Mouse (Mus musculus): ENCODE data around the gene Plbd1. TPM values are rescaled to one million over a fixed set of nuclear protein-coding genes. Genes with fewer than 3 reads are reported as not detected.

Plbd1 gene
- total RNA-seq (2014; rRNA removed) (0.19 TPM in 1 of 2 replicates, not detected in the other), polyA plus RNA-seq (2015; fragmentation: Nextera tagmentation; extraction: Ambion mirVana) (0.26 and 0.40 TPM in 2 replicates)

DNA sequence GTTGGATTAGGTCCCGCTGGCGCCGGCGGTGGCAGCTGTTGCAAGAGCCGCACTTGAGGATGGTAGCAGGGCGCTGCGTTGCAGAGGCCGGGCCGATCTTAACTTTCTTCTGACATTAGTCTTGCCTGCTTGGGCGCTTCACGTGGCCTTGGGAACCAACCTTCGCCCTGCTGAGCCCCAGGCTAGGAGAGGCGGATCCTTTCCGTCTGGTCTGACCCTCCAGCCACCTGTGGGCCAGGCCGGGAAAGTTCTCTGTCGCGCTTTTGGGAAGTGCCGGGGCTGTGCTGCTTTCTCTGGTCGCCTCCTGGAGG lies at the start of gene Plbd1:
Plbd1 (minus strand) TSS at position 223 of the 311 bp plus-strand sequence.
- WGBS = 5% methylated on average over 19 of the region's 19 CpGs
- Histone ChIP-seq H3K27me3 (ENCODE audit: insufficient read depth, low read length) (peaks cover 14% of the 10 kb centered on the region), H3K4me1 (ENCODE audit: insufficient read depth) (no peaks in the 10 kb centered on the region), H3K36me3 (ENCODE audit: insufficient read depth) (no peaks in the 10 kb centered on the region), H3K9ac (no peak within 1 kb of the TSS), H3K9me3 (ENCODE audit: low read length) (no peaks in the 10 kb centered on the region), H3K27ac (ENCODE audit: low read depth, low read length) (no peak within 1 kb of the TSS), H3K4me2 (ENCODE audit: low read depth) (peak within 1 kb of the TSS; percentile 34), H3K4me3 (ENCODE audit: low read depth, low read length) (peak within 1 kb of the TSS; percentile 16)
- DNase-seq (no peak), ATAC-seq (0 out of 2 replicates have a peak, but pooled peaks have one; percentile 40)
- no peak for TF ChIP-seq CTCF (IDR thresholded peaks at IDR 0.05; ENCODE audit: low read depth)

DNA sequence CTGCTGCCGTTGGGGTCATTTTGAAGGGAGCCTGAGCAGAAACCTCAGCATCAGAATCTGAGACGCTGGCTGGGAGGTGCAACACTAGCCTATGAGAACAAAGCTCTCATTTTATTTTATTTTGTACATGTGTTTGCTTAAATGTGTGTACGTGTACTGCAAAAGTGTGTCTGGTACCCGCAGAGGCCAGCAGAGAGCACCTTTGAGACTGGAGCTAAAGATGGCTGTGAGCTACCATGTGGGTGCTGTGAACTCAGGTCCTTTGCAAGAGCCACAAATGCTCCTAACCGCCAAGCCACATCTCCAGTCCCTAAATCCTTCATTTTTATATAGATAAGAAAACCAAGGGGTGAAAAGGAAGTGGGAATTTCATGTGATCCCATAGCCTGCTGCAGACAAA lies 48.7 kb upstream of the Plbd1 start:
- Histone ChIP-seq H3K4me2 (ENCODE audit: low read depth) (no peak overlapping the region), H3K9me3 (ENCODE audit: low read length) (no peaks in the 10 kb centered on the region), H3K36me3 (ENCODE audit: insufficient read depth) (no peaks in the 10 kb centered on the region), H3K4me3 (ENCODE audit: low read depth, low read length) (no peak overlapping the region), H3K27ac (ENCODE audit: low read depth, low read length) (no peak overlapping the region), H3K4me1 (ENCODE audit: insufficient read depth) (no peaks in the 10 kb centered on the region), H3K9ac (no peak overlapping the region), H3K27me3 (ENCODE audit: insufficient read depth, low read length) (no peaks in the 10 kb centered on the region)
- ATAC-seq = no peak
- WGBS = 94% methylated on average over 5 of the region's 5 CpGs
- no peak for DNase-seq
- no peak for TF ChIP-seq CTCF (IDR thresholded peaks at IDR 0.05; ENCODE audit: low read depth)

DNA sequence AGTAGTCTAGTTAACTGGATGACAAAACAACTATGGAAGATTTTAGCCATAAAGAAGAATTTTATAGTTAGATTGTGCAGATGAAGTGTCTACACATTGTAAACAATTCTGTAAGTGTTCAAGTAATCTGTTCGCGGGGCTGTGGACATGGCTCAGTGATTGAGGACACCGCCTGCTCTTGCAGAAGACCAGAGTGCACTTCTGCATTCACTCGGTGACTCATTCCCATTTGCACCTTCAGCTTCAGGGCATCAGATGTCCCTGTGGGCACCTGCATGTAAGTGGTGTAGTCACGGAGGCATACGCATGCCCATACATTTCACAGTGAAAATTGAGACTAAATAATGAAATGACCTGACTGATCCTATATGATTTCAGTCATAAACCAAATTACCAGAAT lies 46.9 kb upstream of the Plbd1 start:
- ATAC-seq (no peak), DNase-seq (no peak)
- no peaks in the 10 kb centered on the region for H3K4me1 ChIP-seq (ENCODE audit: insufficient read depth)
- WGBS = 96% methylated on average over 6 of the region's 6 CpGs
- no peak overlapping the region for H3K4me3 ChIP-seq (ENCODE audit: low read depth, low read length)
- H3K27ac ChIP-seq (ENCODE audit: low read depth, low read length) = no peak overlapping the region
- TF ChIP-seq CTCF (IDR thresholded peaks at IDR 0.05; ENCODE audit: low read depth) = no peak
- no peaks in the 10 kb centered on the region for H3K9me3 ChIP-seq (ENCODE audit: low read length)
- H3K9ac ChIP-seq = no peak overlapping the region
- no peak overlapping the region for H3K4me2 ChIP-seq (ENCODE audit: low read depth)
- no peaks in the 10 kb centered on the region for H3K27me3 ChIP-seq (ENCODE audit: insufficient read depth, low read length)
- H3K36me3 ChIP-seq (ENCODE audit: insufficient read depth) = no peaks in the 10 kb centered on the region

DNA sequence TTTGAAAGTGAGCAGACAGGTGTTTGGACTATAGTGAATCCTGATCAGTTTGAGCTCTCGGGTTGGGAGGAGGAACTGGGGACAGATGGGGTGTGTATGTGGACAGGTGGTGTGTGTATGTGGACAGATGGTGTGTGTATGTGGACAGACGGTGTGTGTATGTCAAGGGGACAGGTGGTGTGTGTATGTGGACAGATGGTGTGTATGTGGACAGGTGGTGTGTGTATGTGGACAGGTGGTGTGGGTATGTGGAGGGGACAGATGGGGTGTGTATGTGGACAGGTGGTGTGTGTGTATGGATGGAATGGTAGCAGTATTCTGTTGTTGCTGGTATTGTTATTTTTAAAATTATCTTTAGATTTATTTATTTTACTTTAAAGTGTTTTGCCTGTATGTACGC lies 40.1 kb upstream of the Plbd1 start:
- Histone ChIP-seq H3K27ac (ENCODE audit: low read depth, low read length) (no peak overlapping the region), H3K27me3 (ENCODE audit: insufficient read depth, low read length) (no peaks in the 10 kb centered on the region), H3K9me3 (ENCODE audit: low read length) (no peaks in the 10 kb centered on the region), H3K4me3 (ENCODE audit: low read depth, low read length) (no peak overlapping the region), H3K4me2 (ENCODE audit: low read depth) (no peak overlapping the region), H3K9ac (no peak overlapping the region), H3K4me1 (ENCODE audit: insufficient read depth) (no peaks in the 10 kb centered on the region), H3K36me3 (ENCODE audit: insufficient read depth) (no peaks in the 10 kb centered on the region)
- DNase-seq (no peak), ATAC-seq (no peak)
- no peak for TF ChIP-seq CTCF (IDR thresholded peaks at IDR 0.05; ENCODE audit: low read depth)
- WGBS = 86% methylated on average over 3 of the region's 3 CpGs

DNA sequence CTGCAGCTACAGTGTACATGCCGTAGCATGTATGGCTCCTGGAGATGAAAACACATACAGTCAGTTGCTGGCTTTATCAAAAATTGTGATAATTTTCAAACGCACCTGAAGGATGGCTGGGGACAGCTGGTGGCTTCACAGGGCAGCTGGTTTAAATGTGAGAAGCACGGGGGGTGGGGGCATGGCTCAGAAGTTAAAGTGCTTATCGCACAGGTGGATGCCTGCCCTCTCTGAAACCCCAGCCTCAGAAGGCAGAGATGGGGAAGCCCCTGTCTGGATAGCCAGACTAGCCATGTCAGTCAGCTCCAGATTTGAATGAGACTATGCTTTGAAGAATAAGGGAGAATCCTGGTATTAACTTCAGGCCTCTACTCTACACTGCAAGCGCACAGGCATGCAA lies 39.5 kb upstream of the Plbd1 start:
- TF ChIP-seq CTCF (IDR thresholded peaks at IDR 0.05; ENCODE audit: low read depth) = no peak
- DNase-seq (no peak), ATAC-seq (no peak)
- H3K4me1 ChIP-seq (ENCODE audit: insufficient read depth) = no peaks in the 10 kb centered on the region
- H3K4me2 ChIP-seq (ENCODE audit: low read depth) = no peak overlapping the region
- H3K9me3 ChIP-seq (ENCODE audit: low read length) = no peaks in the 10 kb centered on the region
- H3K27me3 ChIP-seq (ENCODE audit: insufficient read depth, low read length) = no peaks in the 10 kb centered on the region
- no peaks in the 10 kb centered on the region for H3K36me3 ChIP-seq (ENCODE audit: insufficient read depth)
- WGBS = 92% methylated on average over 5 of the region's 5 CpGs
- H3K4me3 ChIP-seq (ENCODE audit: low read depth, low read length) = no peak overlapping the region
- no peak overlapping the region for H3K9ac ChIP-seq
- no peak overlapping the region for H3K27ac ChIP-seq (ENCODE audit: low read depth, low read length)

DNA sequence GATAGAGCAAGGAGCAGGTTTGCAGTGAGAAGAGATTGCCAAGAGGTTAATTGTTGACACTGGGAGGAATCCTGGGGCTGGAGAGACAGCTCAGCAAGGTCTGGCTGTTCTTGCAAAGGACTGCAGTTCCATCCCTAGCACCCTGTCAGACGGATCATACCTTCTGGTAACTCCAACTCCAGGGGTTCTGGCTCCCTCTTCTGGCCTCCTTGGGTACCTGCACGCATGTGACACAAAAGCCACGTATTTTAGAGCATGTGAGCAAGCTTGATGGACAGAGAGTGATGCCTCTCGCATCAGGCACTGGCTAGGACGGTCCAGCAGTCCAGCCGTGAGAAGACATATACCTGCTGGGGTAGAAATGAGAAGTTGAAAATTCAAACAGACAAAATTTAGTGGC lies 29.6 kb upstream of the Plbd1 start:
- H3K9me3 ChIP-seq (ENCODE audit: low read length) = no peaks in the 10 kb centered on the region
- no peak overlapping the region for H3K4me2 ChIP-seq (ENCODE audit: low read depth)
- H3K27ac ChIP-seq (ENCODE audit: low read depth, low read length) = no peak overlapping the region
- H3K27me3 ChIP-seq (ENCODE audit: insufficient read depth, low read length) = no peaks in the 10 kb centered on the region
- H3K9ac ChIP-seq = no peak overlapping the region
- DNase-seq (no peak), ATAC-seq (no peak)
- H3K36me3 ChIP-seq (ENCODE audit: insufficient read depth) = no peaks in the 10 kb centered on the region
- 93% methylated on average over 6 of the region's 6 CpGs for WGBS
- no peak for TF ChIP-seq CTCF (IDR thresholded peaks at IDR 0.05; ENCODE audit: low read depth)
- H3K4me1 ChIP-seq (ENCODE audit: insufficient read depth) = no peaks in the 10 kb centered on the region
- no peak overlapping the region for H3K4me3 ChIP-seq (ENCODE audit: low read depth, low read length)

DNA sequence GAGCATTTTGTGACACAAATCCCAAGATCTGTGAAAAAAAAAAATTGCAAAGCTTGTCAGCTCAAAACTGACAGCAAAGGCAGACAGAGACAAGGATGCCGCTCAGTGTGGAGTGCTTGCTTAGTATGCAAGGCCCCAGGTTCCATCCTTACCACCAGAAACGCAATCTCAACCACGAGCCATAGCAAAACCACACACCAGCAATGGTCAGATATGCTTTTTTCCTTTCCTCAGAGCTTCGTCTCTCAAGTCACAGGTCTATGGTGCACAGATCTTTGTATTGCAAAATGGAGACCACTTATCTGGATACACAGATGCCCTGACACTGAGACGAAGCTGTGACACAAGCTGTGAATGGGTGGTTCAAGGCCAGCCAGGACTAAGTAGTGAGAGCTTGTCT lies 28.8 kb upstream of the Plbd1 start:
- WGBS = 78% methylated on average over 5 of the region's 5 CpGs
- no peak overlapping the region for H3K9ac ChIP-seq
- H3K4me1 ChIP-seq (ENCODE audit: insufficient read depth) = no peaks in the 10 kb centered on the region
- no peaks in the 10 kb centered on the region for H3K27me3 ChIP-seq (ENCODE audit: insufficient read depth, low read length)
- no peaks in the 10 kb centered on the region for H3K36me3 ChIP-seq (ENCODE audit: insufficient read depth)
- DNase-seq (no peak), ATAC-seq (no peak)
- no peak overlapping the region for H3K4me3 ChIP-seq (ENCODE audit: low read depth, low read length)
- no peak overlapping the region for H3K4me2 ChIP-seq (ENCODE audit: low read depth)
- H3K27ac ChIP-seq (ENCODE audit: low read depth, low read length) = no peak overlapping the region
- H3K9me3 ChIP-seq (ENCODE audit: low read length) = no peaks in the 10 kb centered on the region
- TF ChIP-seq CTCF (IDR thresholded peaks at IDR 0.05; ENCODE audit: low read depth) = no peak
